Mouse (Mus musculus) MEL (cell line): ENCODE measurements around the gene Slc36a1. TPM values are rescaled to one million over a fixed set of nuclear protein-coding genes. Genes with fewer than 3 reads are reported as not detected.

ENCODE experiments used
- DNase-seq: peaks from one replicate; pipeline ENCODE4 v3.0.0; 2011; ENCODE audit warnings: low read depth, low spot score
- H3K27ac ChIP-seq: 2 replicates; pipeline ENCODE4 v1.5.1; 2012; ENCODE audit warnings: low read depth, mild to moderate bottlenecking, control low read depth, low read length, moderate library complexity; ENCODE audit not compliant: control insufficient read depth
- H3K27me3 ChIP-seq, 2 experiments: fragments of 150-350 bp in 1 of 2; sonication (generic) in 1 of 2; 2 replicates each; pipeline ENCODE4 v1.6.1; 2012; ENCODE audit warnings: low read length in 2 of 2, mild to moderate bottlenecking in 2 of 2, improper control_type of control experiment in 1 of 2, moderate library complexity in 1 of 2; ENCODE audit not compliant: insufficient read depth in 2 of 2, control insufficient read depth in 1 of 2
- H3K36me3 ChIP-seq, 2 experiments: 2 replicates each; pipeline ENCODE4 v1.6.1; 2012 to 2014; ENCODE audit warnings: low read length in 2 of 2, improper control_type of control experiment in 1 of 2, inconsistent platforms in 1 of 2, mild to moderate bottlenecking in 1 of 2; ENCODE audit not compliant: insufficient read depth in 2 of 2, control insufficient read depth in 1 of 2
- H3K4me1 ChIP-seq, 2 experiments: fragments of 150-350 bp in 1 of 2; sonication (generic) in 1 of 2; 2 replicates each; pipeline ENCODE4 v1.6.1; 2012; ENCODE audit warnings: low read length in 2 of 2, improper control_type of control experiment in 1 of 2, mild to moderate bottlenecking in 1 of 2; ENCODE audit not compliant: insufficient read depth in 2 of 2, control insufficient read depth in 1 of 2
- H3K4me3 ChIP-seq, 2 experiments: fragments of 150-350 bp in 1 of 2; sonication (generic) in 1 of 2; 2 replicates each; pipeline ENCODE4 v1.5.1; 2012; ENCODE audit warnings: low read depth in 2 of 2, low read length in 2 of 2, mild to moderate bottlenecking in 2 of 2, moderate library complexity in 2 of 2, control low read depth in 1 of 2, improper control_type of control experiment in 1 of 2; ENCODE audit not compliant: control insufficient read depth in 1 of 2, insufficient read depth in 1 of 2
- H3K79me2 ChIP-seq: 2 replicates; pipeline ENCODE4 v1.6.1; 2012; ENCODE audit warnings: mild to moderate bottlenecking, low read length, moderate library complexity; ENCODE audit not compliant: control insufficient read depth, poor library complexity, insufficient read depth
- H3K9ac ChIP-seq: 2 replicates; pipeline ENCODE4 v1.6.1; 2012; ENCODE audit warnings: low read depth, mild to moderate bottlenecking, control low read depth, low read length, moderate library complexity; ENCODE audit not compliant: control insufficient read depth, poor library complexity, severe bottlenecking
- H3K9me3 ChIP-seq: fragments of 150-350 bp; sonication (generic); replicated peaks from 2 replicates; pipeline ENCODE4 v1.6.1; 2012; ENCODE audit warnings: mild to moderate bottlenecking, low read length, improper control_type of control experiment, moderate library complexity; ENCODE audit not compliant: insufficient read depth
- CHD1 ChIP-seq: IDR thresholded peaks from 2 replicates; pipeline ENCODE4 v1.6.1; 2012; ENCODE audit warnings: low read depth, mild to moderate bottlenecking, inconsistent platforms, low read length, improper control_type of control experiment
- CHD2 ChIP-seq: IDR thresholded peaks from 2 replicates; pipeline ENCODE4 v1.6.1; 2011; ENCODE audit warnings: low read length, improper control_type of control experiment
- CTCF ChIP-seq, 3 experiments: IDR thresholded peaks in 2 of 3; conservative IDR thresholded peaks in 1 of 3; 2 replicates each; pipeline ENCODE4 v1.5.1; 2011 to 2012; ENCODE audit warnings: low read length in 3 of 3, low read depth in 2 of 3, mild to moderate bottlenecking in 2 of 3, improper control_type of control experiment in 1 of 3, inconsistent platforms in 1 of 3, mixed read lengths in 1 of 3, moderate library complexity in 1 of 3; ENCODE audit not compliant: control insufficient read depth in 1 of 3, insufficient read depth in 1 of 3, poor library complexity in 1 of 3, severe bottlenecking in 1 of 3
- E2F4 ChIP-seq: IDR thresholded peaks from 2 replicates; pipeline ENCODE4 v1.6.1; 2011; ENCODE audit warnings: low read depth, low read length, improper control_type of control experiment, borderline replicate concordance
- ETS1 ChIP-seq: IDR thresholded peaks from 2 replicates; pipeline ENCODE4 v1.6.1; 2012; ENCODE audit warnings: low read depth, mild to moderate bottlenecking, inconsistent platforms, low read length, improper control_type of control experiment, moderate library complexity
- GATA1 ChIP-seq: IDR thresholded peaks from 2 replicates; pipeline ENCODE4 v1.6.1; 2011; ENCODE audit warnings: low read depth, low read length, improper control_type of control experiment
- HCFC1 ChIP-seq: IDR thresholded peaks from 2 replicates; pipeline ENCODE4 v1.6.1; 2012; ENCODE audit warnings: low read depth, mild to moderate bottlenecking, inconsistent platforms, low read length, improper control_type of control experiment, moderate library complexity
- JUND ChIP-seq: IDR thresholded peaks from 2 replicates; pipeline ENCODE4 v1.6.1; 2011; ENCODE audit warnings: low read depth, mild to moderate bottlenecking, improper control_type of control experiment, low read length
- MAFK ChIP-seq: IDR thresholded peaks from 2 replicates; pipeline ENCODE4 v1.6.1; 2011; ENCODE audit warnings: low read depth, mild to moderate bottlenecking, low read length, improper control_type of control experiment, borderline replicate concordance
- MAZ ChIP-seq: IDR thresholded peaks from 2 replicates; pipeline ENCODE4 v1.6.1; 2012; ENCODE audit warnings: low read depth, mild to moderate bottlenecking, inconsistent platforms, low read length, improper control_type of control experiment
- POLR2AphosphoS2 ChIP-seq: IDR thresholded peaks from 2 replicates; pipeline ENCODE4 v1.6.1; 2011; ENCODE audit warnings: low read length, improper control_type of control experiment
- SIN3A ChIP-seq: IDR thresholded peaks from 2 replicates; pipeline ENCODE4 v1.6.1; 2012; ENCODE audit warnings: low read length, improper control_type of control experiment, inconsistent platforms
- SMC3 ChIP-seq: IDR thresholded peaks from 2 replicates; pipeline ENCODE4 v1.6.1; 2011; ENCODE audit warnings: low read depth, low read length, improper control_type of control experiment
- TBP ChIP-seq: IDR thresholded peaks from 2 replicates; pipeline ENCODE4 v1.8.0; 2011; ENCODE audit warnings: low read depth, low read length, improper control_type of control experiment
- UBTF ChIP-seq: IDR thresholded peaks from 2 replicates; pipeline ENCODE4 v1.6.1; 2012; ENCODE audit warnings: low read depth, mild to moderate bottlenecking, inconsistent platforms, low read length, improper control_type of control experiment, moderate library complexity, borderline replicate concordance; ENCODE audit not compliant: insufficient read depth
- USF1 ChIP-seq: IDR thresholded peaks from 2 replicates; pipeline ENCODE4 v1.6.1; 2014; ENCODE audit warnings: low read depth, mild to moderate bottlenecking, inconsistent platforms, low read length, improper control_type of control experiment, moderate library complexity
- ZMIZ1 ChIP-seq: IDR thresholded peaks from 2 replicates; pipeline ENCODE4 v1.6.1; 2012; ENCODE audit warnings: low read depth, mild to moderate bottlenecking, inconsistent platforms, low read length, improper control_type of control experiment, moderate library complexity
- ZNF384 ChIP-seq: IDR thresholded peaks from 2 replicates; pipeline ENCODE4 v1.6.1; 2012; ENCODE audit warnings: low read depth, mild to moderate bottlenecking, inconsistent platforms, low read length, improper control_type of control experiment
- polyA plus RNA-seq, 2 experiments: library from polyadenylated mRNA; stranded (reverse) in 1 of 2; unstranded in 1 of 2; fragments of >175 nt in 1 of 2; fragments of >200 nt in 1 of 2; gene quantifications; 2 replicates each; pipeline versions ENCODE4 v1.2.1 to v1.2.4; 2012; ENCODE audit warnings: low replicate concordance in 2 of 2, low read depth in 1 of 2; ENCODE audit not compliant: insufficient read length in 2 of 2, insufficient read depth in 1 of 2, missing spikeins in 1 of 2
- total RNA-seq: library from RNA; depleted of rRNA; stranded (reverse); fragments of 300-350 nt; gene quantifications from 2 replicates; pipeline ENCODE4 v1.2.3, GENCODE M21; 2012

The Slc36a1 gene
- total and polyA plus RNA-seq, 3 experiments: 2.8 to 5.2 TPM; not detected in 1

- TF ChIP-seq CHD2: no peak
- no peak for TF ChIP-seq MAZ
- no peaks in the 10 kb centered on the region for H3K36me3 ChIP-seq
- H3K27me3 ChIP-seq: peaks cover 17 to 18% of the 10 kb centered on the region in 2 experiments
- H3K27ac ChIP-seq: no peak overlapping the region
- no peaks in the 10 kb centered on the region for H3K79me2 ChIP-seq
- H3K4me1 ChIP-seq: no peaks in the 10 kb centered on the region
- H3K9ac ChIP-seq: no peak overlapping the region
- DNase-seq: no peak
- no peak overlapping the region for H3K4me3 ChIP-seq
- no peaks in the 10 kb centered on the region for H3K9me3 ChIP-seq
These were observed 57.9 kb downstream of the Slc36a1 start for GRCm38 (mm10) chr11:55262000-55262399.

GRCm38 (mm10) chr11:55264318-55264717 is 60.2 kb downstream of the Slc36a1 start:
- Histone ChIP-seq H3K27me3 (peaks cover 14 to 17% of the 10 kb centered on the region in 2 experiments), H3K9ac (no peak overlapping the region), H3K27ac (no peak overlapping the region), H3K36me3 (no peaks in the 10 kb centered on the region), H3K4me1 (no peaks in the 10 kb centered on the region), H3K79me2 (no peaks in the 10 kb centered on the region), H3K4me3 (no peak overlapping the region), H3K9me3 (no peaks in the 10 kb centered on the region)
- no peak for DNase-seq
- no peak for TF ChIP-seq SMC3
- no peak for TF ChIP-seq ETS1
- TF ChIP-seq CHD1: no peak
- TF ChIP-seq MAFK: no peak
- TF ChIP-seq SIN3A: no peak
- TF ChIP-seq USF1: no peak
- no peak for TF ChIP-seq UBTF
- TF ChIP-seq HCFC1: no peak

GRCm38 (mm10) chr11:55265647-55266046 is 61.5 kb downstream of the Slc36a1 start:
- TF ChIP-seq ZNF384: no peak
- no peak for TF ChIP-seq E2F4
- no peak for TF ChIP-seq GATA1
- no peak for TF ChIP-seq SIN3A
- no peak for TF ChIP-seq TBP
- TF ChIP-seq JUND: no peak
- TF ChIP-seq POLR2AphosphoS2: no peak
- no peak for TF ChIP-seq SMC3
- no peak for TF ChIP-seq CTCF (IDR thresholded peaks at IDR 0.05 in 2 of 3, conservative IDR thresholded peaks at IDR 0.05 in 1 of 3; ENCODE audit: control insufficient read depth in 1 of 3, insufficient read depth in 1 of 3, low read depth in 2 of 3, low read length in 3 of 3, poor library complexity in 1 of 3, severe bottlenecking in 1 of 3)
- no peak for TF ChIP-seq ZMIZ1
- Histone ChIP-seq H3K27me3 (peaks cover 10 to 11% of the 10 kb centered on the region in 2 experiments), H3K9ac (no peak overlapping the region), H3K4me1 (no peaks in the 10 kb centered on the region), H3K9me3 (no peaks in the 10 kb centered on the region), H3K79me2 (no peaks in the 10 kb centered on the region), H3K36me3 (no peaks in the 10 kb centered on the region), H3K27ac (no peak overlapping the region), H3K4me3 (no peak overlapping the region)
- DNase-seq: no peak
